ENCODE assay signal across 8 mouse cellular contexts in genomic region chr7:120865832-120866231, GRCm38 (mm10). TPM values are rescaled to one million over a fixed set of nuclear protein-coding genes. Genes with fewer than 3 reads are reported as not detected.
DNase-seq lines count a peak whose midpoint lies in the region; ATAC-seq and TF ChIP-seq lines count a peak whose summit lies in the region.

No protein-coding gene starts in this region.

- H3K4me1 ChIP-seq in hindbrain, postnatal 0 days (ENCODE audit: insufficient read depth, low read length): peaks cover 6% of the 10 kb centered on the region; the same call in 1 of the 2 replicates
- peaks cover 65% of the 10 kb centered on the region for H3K4me1 ChIP-seq in stomach, embryonic 15.5 days

- intact Hi-C loops in gastrocnemius, adult 2 months (cut with DNase I): no loop called here

- no peak for ATAC-seq in hindbrain, postnatal 0 days
- peak; percentile 71 for ATAC-seq in stomach, embryonic 15.5 days (ENCODE audit: insufficient read depth, low FRiP score, low read depth)

- H3K9ac ChIP-seq in hindbrain, postnatal 0 days (replicated peaks; ENCODE audit: low read length): no peak overlapping the region
- no peak overlapping the region for H3K9ac ChIP-seq in stomach, embryonic 15.5 days

- H3K27me3 ChIP-seq in hindbrain, postnatal 0 days (ENCODE audit: insufficient read depth, low read length): no peaks in the 10 kb centered on the region
- no peaks in the 10 kb centered on the region for H3K27me3 ChIP-seq in stomach, embryonic 15.5 days (replicated peaks)

- no peak for TF ChIP-seq CTCF in gastrocnemius, adult 2 months (IDR thresholded peaks at IDR 0.05)
- TF ChIP-seq CTCF in hindbrain, postnatal 0 days (IDR thresholded peaks at IDR 0.05; ENCODE audit: low read depth): no peak

- H3K4me2 ChIP-seq in hindbrain, postnatal 0 days (ENCODE audit: low read depth, low read length): no peak overlapping the region
- no peak overlapping the region; the same call in 1 of the 2 replicates for H3K4me2 ChIP-seq in stomach, embryonic 15.5 days

- 48% methylated on average over 4 of the region's 4 CpGs for WGBS in hindbrain, postnatal 0 days
- WGBS in stomach, embryonic 15.5 days: 48% methylated on average over 4 of the region's 4 CpGs

- H3K27ac ChIP-seq in gastrocnemius, adult 2 months: peak overlapping the region; percentile 75
- peak overlapping the region; percentile 42; the same call in 1 of the 2 replicates for H3K27ac ChIP-seq in hindbrain, postnatal 0 days
- peak overlapping the region; percentile 97 for H3K27ac ChIP-seq in stomach, embryonic 15.5 days

- no peaks in the 10 kb centered on the region for H3K9me3 ChIP-seq in hindbrain, postnatal 0 days (ENCODE audit: low read length)
- no peaks in the 10 kb centered on the region for H3K9me3 ChIP-seq in stomach, embryonic 15.5 days

- no peaks in the 10 kb centered on the region for H3K36me3 ChIP-seq in hindbrain, postnatal 0 days (ENCODE audit: insufficient read depth, low read length)
- H3K36me3 ChIP-seq in stomach, embryonic 15.5 days: no peaks in the 10 kb centered on the region

- H3K4me3 ChIP-seq in gastrocnemius, adult 2 months: no peak overlapping the region
- no peak overlapping the region for H3K4me3 ChIP-seq in hindbrain, postnatal 0 days (ENCODE audit: low read length)
- no peak overlapping the region for H3K4me3 ChIP-seq in stomach, embryonic 15.5 days (replicated peaks)

- DNase-seq in urinary bladder, postnatal 36 days (ENCODE audit: low spot score in 2 of 2): peak; percentile 52 to 66
- DNase-seq in urinary bladder, adult 2 months (ENCODE audit: low spot score): no peak
- DNase-seq in gastrocnemius, adult 2 months: peak; percentile 73
- DNase-seq in hindbrain, postnatal 0 days (ENCODE audit: low spot score): no peak
- peak; percentile 61 for DNase-seq in lung, postnatal 36 days
- DNase-seq in thymus, postnatal 36 days: no peak
- DNase-seq in thymus, postnatal 25 days: no peak

RNA-seq across cellular contexts. Expression of gene Eef2k, which starts 23.2 kb away (rescaled TPM):
- 94.4 TPM in 2 replicates for polyA plus RNA-seq in urinary bladder, adult 2 months (2012; rRNA removed)
- 10 to 100 TPM; 53.1 to 88.8 TPM for total RNA-seq in gastrocnemius, adult 2 months (2021)
- 30.7 and 44.6 TPM in 2 replicates for total RNA-seq in hindbrain, postnatal 0 days (2014; rRNA removed)
- polyA plus RNA-seq in hindbrain, postnatal 0 days (2015; fragmentation: Nextera tagmentation; extraction: Ambion mirVana): 31.5 and 32.1 TPM in 2 replicates
- 54.3 and 58.0 TPM in 2 replicates for polyA plus RNA-seq in stomach, embryonic 15.5 days (2015; fragmentation: Nextera tagmentation; extraction: Ambion mirVana)

RNA-seq across cellular contexts. Expression of gene Polr3e, which starts 51.7 kb away (rescaled TPM):
- polyA plus RNA-seq in urinary bladder, adult 2 months (2012; rRNA removed): 18.7 and 21.8 TPM in 2 replicates
- 10 to 100 TPM in 1 of 2 experiments, 1 to 10 TPM in 1; 8.8 to 11.0 TPM for total RNA-seq in gastrocnemius, adult 2 months (2021)
- 21.1 and 25.2 TPM in 2 replicates for total RNA-seq in hindbrain, postnatal 0 days (2014; rRNA removed)
- polyA plus RNA-seq in hindbrain, postnatal 0 days (2015; fragmentation: Nextera tagmentation; extraction: Ambion mirVana): 17.1 and 20.0 TPM in 2 replicates
- 34.4 and 36.4 TPM in 2 replicates for polyA plus RNA-seq in stomach, embryonic 15.5 days (2015; fragmentation: Nextera tagmentation; extraction: Ambion mirVana)

RNA-seq across cellular contexts. Expression of gene Gm5737, which starts 53.7 kb away (rescaled TPM):
- polyA plus RNA-seq in urinary bladder, adult 2 months (2012; rRNA removed): 0.06 TPM in 1 of 2 replicates, not detected in the other
- under 1 TPM; 0.31 to 0.42 TPM for total RNA-seq in gastrocnemius, adult 2 months (2021)
- 0.58 TPM in 1 of 2 replicates, not detected in the other for total RNA-seq in hindbrain, postnatal 0 days (2014; rRNA removed)
- 0.11 and 0.14 TPM in 2 replicates for polyA plus RNA-seq in hindbrain, postnatal 0 days (2015; fragmentation: Nextera tagmentation; extraction: Ambion mirVana)
- polyA plus RNA-seq in stomach, embryonic 15.5 days (2015; fragmentation: Nextera tagmentation; extraction: Ambion mirVana): not detected in 2 replicates

Comparison
In these comparisons a context has a peak if more than half of its experiments do, and no peak if none do; other contexts are left out.
1. DNase-seq: peak in urinary bladder, postnatal 36 days (2 of 2), gastrocnemius, adult 2 months (single experiment) and lung, postnatal 36 days (single experiment); none in urinary bladder, adult 2 months (single experiment), hindbrain, postnatal 0 days (single experiment), thymus, postnatal 36 days (0 of 2) and thymus, postnatal 25 days (single experiment).
2. H3K27ac ChIP-seq: peak in every context shown above with its lines; median percentile 97 in stomach, embryonic 15.5 days; 75 in gastrocnemius, adult 2 months; 42 in hindbrain, postnatal 0 days.